Mouse (Mus musculus) midbrain, embryonic 11.5 days (tissue): Measurements from ENCODE around the gene Polr3h. TPM values are rescaled to one million over a fixed set of nuclear protein-coding genes. Genes with fewer than 3 reads are reported as not detected.

Experiments
- ATAC-seq: fragments of 200-750 bp; cut with Nextera tagmentation; 2 replicates; pipeline ENCODE4 v1.8.0; 2017; ENCODE audit warnings: moderate TSS enrichment, moderate library complexity; ENCODE audit not compliant: low FRiP score
- DNase-seq: peaks from one replicate; pipeline ENCODE4 v3.0.0; 2015; ENCODE audit warnings: low spot score; ENCODE audit errors: missing footprints
- H3K27ac ChIP-seq: fragments of 300-500 bp; sonication (generic); 2 replicates; pipeline ENCODE4 v1.5.1; 2014; ENCODE audit warnings: low read depth, low read length
- H3K27me3 ChIP-seq: fragments of 300-500 bp; sonication (generic); 2 replicates; pipeline ENCODE4 v1.6.1; 2014; ENCODE audit warnings: mild to moderate bottlenecking, low read length, moderate library complexity, mixed read lengths; ENCODE audit not compliant: control insufficient read depth, insufficient read depth
- H3K36me3 ChIP-seq: fragments of 300-500 bp; sonication (generic); 2 replicates; pipeline ENCODE4 v1.6.1; 2014; ENCODE audit warnings: mild to moderate bottlenecking, low read length, moderate library complexity, mixed read lengths; ENCODE audit not compliant: control insufficient read depth, insufficient read depth
- H3K4me1 ChIP-seq: fragments of 300-500 bp; sonication (generic); 2 replicates; pipeline ENCODE4 v1.6.1; 2014; ENCODE audit warnings: low read length; ENCODE audit not compliant: control insufficient read depth, insufficient read depth
- H3K4me2 ChIP-seq: fragments of 300-500 bp; sonication (generic); 2 replicates; pipeline ENCODE4 v1.6.1; 2014; ENCODE audit warnings: mild to moderate bottlenecking, moderate library complexity
- H3K4me3 ChIP-seq: fragments of 300-500 bp; sonication (generic); 2 replicates; pipeline ENCODE4 v1.5.1; 2014; ENCODE audit warnings: low read depth, low read length
- H3K9ac ChIP-seq: fragments of 300-500 bp; sonication (generic); 2 replicates; pipeline ENCODE4 v1.6.1; 2014; ENCODE audit warnings: low read length
- H3K9me3 ChIP-seq: fragments of 300-500 bp; sonication (generic); 2 replicates; pipeline ENCODE4 v1.6.1; 2016; ENCODE audit warnings: low read length; ENCODE audit not compliant: control insufficient read depth
- WGBS: fragments of 180-500 bp; shearing (Covaris S2); extraction: QIAGEN DNeasy Blood & Tissue Kit; methylation state at CpG from one replicate; pipeline ENCODE4 v1.1.7; 2014; 5-methylcytosine and 5-hydroxymethylcytosine counted together
- polyA plus RNA-seq: library from polyadenylated mRNA; unstranded; fragments of >200 nt; fragmentation: Nextera tagmentation; extraction: Ambion mirVana; gene quantifications from 2 replicates; pipeline ENCODE4 v1.2.1, GENCODE M21; 2014

The Polr3h gene
- polyA plus RNA-seq, 1 experiment from 2014 or later = 75.6 TPM

DNA sequence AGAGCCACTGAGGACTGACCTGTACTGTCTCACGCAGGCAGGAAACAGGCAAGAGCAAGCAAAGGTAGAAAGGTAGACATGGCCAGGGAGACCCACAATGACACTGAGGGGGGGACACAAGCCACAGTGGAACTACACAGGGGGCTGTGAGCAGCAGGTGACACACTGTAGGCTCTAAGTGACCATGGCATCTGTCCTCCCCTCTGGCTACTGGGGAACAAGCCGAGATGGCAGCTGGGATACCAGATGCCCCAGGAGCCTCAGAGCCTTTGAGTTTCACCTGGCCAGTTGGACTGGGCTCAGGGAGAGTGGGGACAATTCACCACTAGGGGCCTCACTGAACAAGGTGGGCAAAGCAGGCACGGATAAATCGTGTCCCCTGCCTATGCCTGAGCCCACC is 26.3 kb upstream of the Polr3h start:
- no peaks in the 10 kb centered on the region for H3K27me3 ChIP-seq
- DNase-seq (peak; percentile 19), ATAC-seq (no peak)
- H3K4me1 ChIP-seq = no peaks in the 10 kb centered on the region
- no peak overlapping the region for H3K27ac ChIP-seq
- WGBS = 88% methylated on average over 4 of the region's 4 CpGs
- no peak overlapping the region for H3K4me3 ChIP-seq
- H3K36me3 ChIP-seq = 0 out of 2 replicates have a peak, but pooled peaks cover 3% of the 10 kb centered on the region
- no peak overlapping the region for H3K4me2 ChIP-seq
- H3K9me3 ChIP-seq = no peaks in the 10 kb centered on the region
- H3K9ac ChIP-seq = no peak overlapping the region

DNA sequence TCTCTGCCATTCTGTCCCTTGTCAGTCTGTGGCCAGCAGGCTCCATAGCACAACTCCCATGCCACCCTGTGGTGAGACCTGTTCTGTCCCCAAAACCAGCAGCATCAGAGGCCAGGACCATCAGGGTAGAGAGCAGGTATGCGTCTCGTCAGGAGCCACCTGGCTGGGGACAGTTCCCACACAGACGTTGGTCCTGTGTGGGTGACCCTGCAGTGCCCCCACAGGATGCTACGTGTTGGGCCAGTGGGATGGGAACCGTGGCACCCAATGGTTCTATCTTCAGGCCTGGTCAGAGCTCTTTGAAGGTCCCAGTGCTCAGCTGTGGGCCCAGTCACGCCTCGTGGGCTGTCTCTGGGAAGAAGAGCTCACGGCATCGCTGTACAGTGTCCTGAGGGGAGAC is 25.1 kb upstream of the Polr3h start:
- Histone ChIP-seq H3K9me3 (no peaks in the 10 kb centered on the region), H3K27ac (no peak overlapping the region), H3K36me3 (peaks cover 3% of the 10 kb centered on the region; the same call in 1 of the 2 replicates), H3K9ac (no peak overlapping the region), H3K4me3 (no peak overlapping the region), H3K4me1 (no peaks in the 10 kb centered on the region), H3K27me3 (no peaks in the 10 kb centered on the region), H3K4me2 (no peak overlapping the region)
- ATAC-seq (no peak), DNase-seq (no peak)
- 90% methylated on average over 9 of the region's 9 CpGs for WGBS

- DNase-seq (peak; percentile 31), ATAC-seq (no peak)
- Histone ChIP-seq H3K27me3 (no peaks in the 10 kb centered on the region), H3K36me3 (peaks cover 3% of the 10 kb centered on the region; the same call in 1 of the 2 replicates), H3K9ac (no peak overlapping the region), H3K4me2 (no peak overlapping the region), H3K27ac (no peak overlapping the region), H3K9me3 (no peaks in the 10 kb centered on the region), H3K4me1 (no peaks in the 10 kb centered on the region), H3K4me3 (no peak overlapping the region)
- WGBS = 89% methylated on average over 5 of the region's 5 CpGs
Measured at GRCm38 (mm10) chr15:81950716-81951115, 24.7 kb upstream of the Polr3h start.

DNA sequence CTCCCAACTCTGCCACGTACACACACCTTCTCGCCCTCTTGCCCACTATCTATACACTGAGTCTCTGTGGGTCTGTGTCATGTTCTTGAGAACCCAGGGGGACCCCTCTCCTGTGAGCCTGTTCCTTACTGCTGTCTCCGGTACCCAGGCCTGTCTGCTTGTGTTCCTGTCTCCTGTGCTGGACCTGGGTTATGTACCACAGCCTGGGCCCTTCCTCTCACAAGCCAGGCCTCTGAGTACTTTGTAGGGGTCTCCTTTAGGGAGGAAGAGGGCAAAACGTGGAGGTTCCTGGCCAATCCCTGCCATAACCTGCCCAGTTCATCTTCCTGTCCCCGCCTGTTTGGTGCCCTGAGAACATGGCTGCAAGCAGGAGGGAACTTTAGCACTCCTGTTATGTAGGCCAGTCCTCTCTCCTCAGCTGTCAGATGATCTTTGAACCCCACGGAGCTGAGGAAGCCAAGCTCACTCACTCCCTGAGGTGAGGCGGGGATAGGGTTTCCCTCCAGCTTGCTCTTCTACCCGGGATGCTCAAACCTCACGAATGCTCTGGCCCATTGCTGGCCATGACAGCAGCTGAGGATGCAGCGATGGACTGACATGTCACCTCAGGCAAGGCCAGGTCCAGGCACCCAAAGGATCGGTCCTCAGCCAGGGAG is 23.6 kb upstream of the Polr3h start:
- no peaks in the 10 kb centered on the region; the same call in 1 of the 2 replicates for H3K36me3 ChIP-seq

GRCm38 (mm10) chr15:81949076-81949475 is 23.0 kb upstream of the Polr3h start:
- WGBS = 85% methylated on average over 10 of the region's 10 CpGs
- DNase-seq = no peak
- H3K36me3 ChIP-seq = no peaks in the 10 kb centered on the region; the same call in 1 of the 2 replicates
- no peaks in the 10 kb centered on the region for H3K27me3 ChIP-seq
- H3K9me3 ChIP-seq = no peaks in the 10 kb centered on the region
- H3K4me3 ChIP-seq = no peak overlapping the region
- ATAC-seq = no peak
- no peak overlapping the region for H3K4me2 ChIP-seq
- no peak overlapping the region for H3K9ac ChIP-seq
- no peak overlapping the region for H3K27ac ChIP-seq
- no peaks in the 10 kb centered on the region for H3K4me1 ChIP-seq

More for the DNA sequence above, 23.6 kb upstream of the Polr3h start:
- 78% methylated on average over 11 of the region's 11 CpGs for WGBS
- Histone ChIP-seq H3K27ac (no peak overlapping the region), H3K4me3 (no peak overlapping the region), H3K9me3 (no peaks in the 10 kb centered on the region), H3K27me3 (no peaks in the 10 kb centered on the region), H3K9ac (no peak overlapping the region), H3K4me2 (no peak overlapping the region), H3K4me1 (no peaks in the 10 kb centered on the region)
- ATAC-seq (no peak), DNase-seq (peak; percentile 80)

DNA sequence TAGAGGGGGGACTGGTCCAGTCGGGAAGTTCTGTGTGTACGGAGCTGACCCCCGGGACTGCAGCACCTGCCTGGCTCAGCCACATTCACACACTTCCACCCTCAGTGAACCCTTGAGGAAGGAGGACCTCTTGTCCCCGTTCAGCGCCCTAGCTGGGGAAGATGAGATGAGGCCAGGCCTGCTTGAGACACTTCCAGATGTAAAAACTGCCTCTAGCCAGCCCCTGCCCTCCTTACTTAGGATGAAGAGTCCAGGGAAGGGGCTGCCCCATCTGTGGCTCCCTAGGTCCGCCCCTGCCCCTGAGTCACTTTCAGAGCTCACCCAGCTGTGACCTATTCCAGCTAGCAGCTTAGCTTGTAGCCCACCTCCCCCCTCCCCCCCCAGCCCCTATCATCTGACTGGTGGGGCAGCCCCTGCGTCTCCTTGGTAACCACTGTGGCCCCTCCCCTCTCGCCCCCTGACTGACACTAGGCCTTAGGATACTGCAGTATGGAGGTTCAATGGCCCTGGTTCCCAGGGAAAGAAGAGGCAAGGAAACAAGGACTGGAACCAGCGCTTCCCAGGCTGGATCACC is 17.2 kb upstream of the Polr3h start:
- ATAC-seq (peak; percentile 90), DNase-seq (peak; percentile 94)
- Histone ChIP-seq H3K4me1 (peaks cover 12% of the 10 kb centered on the region), H3K36me3 (no peaks in the 10 kb centered on the region; the same call in 1 of the 2 replicates), H3K4me2 (no peak overlapping the region), H3K27ac (peak overlapping the region; percentile 49), H3K9me3 (no peaks in the 10 kb centered on the region), H3K9ac (peak overlapping the region; percentile 17; the same call in 1 of the 2 replicates), H3K4me3 (no peak overlapping the region), H3K27me3 (no peaks in the 10 kb centered on the region)
- WGBS = 4% methylated on average over 9 of the region's 9 CpGs

- Histone ChIP-seq H3K36me3 (no peaks in the 10 kb centered on the region), H3K9ac (no peak overlapping the region), H3K4me2 (no peak overlapping the region), H3K4me3 (no peak overlapping the region), H3K9me3 (no peaks in the 10 kb centered on the region), H3K27me3 (no peaks in the 10 kb centered on the region), H3K27ac (no peak overlapping the region), H3K4me1 (peaks cover 21% of the 10 kb centered on the region)
- no peak for DNase-seq
- 95% methylated on average over 2 of the region's 2 CpGs for WGBS
- no peak for ATAC-seq
Measured at GRCm38 (mm10) chr15:81941010-81941409, 15.0 kb upstream of the Polr3h start.

- no peaks in the 10 kb centered on the region for H3K9me3 ChIP-seq
- ATAC-seq (no peak), DNase-seq (no peak)
- peaks cover 21% of the 10 kb centered on the region for H3K4me1 ChIP-seq
- H3K4me2 ChIP-seq = no peak overlapping the region
- no peaks in the 10 kb centered on the region for H3K27me3 ChIP-seq
- H3K9ac ChIP-seq = no peak overlapping the region
- no peaks in the 10 kb centered on the region for H3K36me3 ChIP-seq
- 92% methylated on average over 5 of the region's 5 CpGs for WGBS
- H3K4me3 ChIP-seq = no peak overlapping the region
- no peak overlapping the region for H3K27ac ChIP-seq
Measured at GRCm38 (mm10) chr15:81940219-81940618, 14.2 kb upstream of the Polr3h start.

DNA sequence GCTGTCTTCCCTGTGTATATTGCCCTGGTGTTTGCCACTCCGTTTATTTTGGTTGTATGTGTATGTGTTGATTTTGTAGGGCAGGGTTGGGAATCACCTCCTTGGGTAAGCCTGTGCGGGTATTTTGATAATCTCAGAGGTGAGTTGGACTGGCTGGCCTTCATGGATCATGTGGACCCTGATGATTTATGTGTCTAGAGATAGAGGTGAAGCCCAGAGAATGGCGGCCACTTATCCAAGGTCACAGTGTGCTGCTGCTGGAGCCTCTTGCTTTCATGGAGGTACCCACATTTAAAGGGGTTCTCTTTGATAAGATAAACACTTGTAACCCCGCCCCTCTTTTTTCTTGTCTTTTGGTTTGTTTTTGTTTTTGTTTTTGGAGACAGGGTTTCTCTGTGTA is 13.7 kb upstream of the Polr3h start:
- Histone ChIP-seq H3K4me1 (peaks cover 21% of the 10 kb centered on the region), H3K36me3 (no peaks in the 10 kb centered on the region), H3K9ac (no peak overlapping the region), H3K27ac (no peak overlapping the region), H3K9me3 (no peaks in the 10 kb centered on the region), H3K4me3 (no peak overlapping the region), H3K27me3 (no peaks in the 10 kb centered on the region), H3K4me2 (no peak overlapping the region)
- DNase-seq = no peak
- ATAC-seq = no peak
- WGBS = 91% methylated on average over 4 of the region's 4 CpGs
